ENCODE assay signal across 8 mouse cellular contexts in genomic region chr12:107085906-107086655, GRCm38 (mm10).
DNase-seq lines count a peak whose midpoint lies in the region; ATAC-seq and TF ChIP-seq lines count a peak whose summit lies in the region.

No protein-coding gene starts in this region.

- no peaks in the 10 kb centered on the region for H3K9me3 ChIP-seq in intestine, postnatal 0 days (ENCODE audit: control insufficient read depth)
- H3K9me3 ChIP-seq in intestine, embryonic 16.5 days (ENCODE audit: control insufficient read depth, low read length) = no peaks in the 10 kb centered on the region
- no peaks in the 10 kb centered on the region for H3K9me3 ChIP-seq in forebrain, embryonic 16.5 days (ENCODE audit: control insufficient read depth, low read length)
- no peaks in the 10 kb centered on the region for H3K9me3 ChIP-seq in lung, embryonic 14.5 days (ENCODE audit: low read depth, low read length)

- no peak for TF ChIP-seq POLR2A in bone marrow, adult 2 months (IDR thresholded peaks at IDR 0.05; ENCODE audit: borderline replicate concordance, control insufficient read depth, low read depth, low read length)

- H3K4me2 ChIP-seq in intestine, postnatal 0 days (replicated peaks; ENCODE audit: low read depth) = no peak overlapping the region
- H3K4me2 ChIP-seq in intestine, embryonic 16.5 days (ENCODE audit: low read depth, low read length) = no peak overlapping the region
- peak overlapping the region; percentile 36 for H3K4me2 ChIP-seq in forebrain, embryonic 16.5 days (ENCODE audit: low read length)
- H3K4me2 ChIP-seq in lung, embryonic 14.5 days = no peak overlapping the region

- ATAC-seq in intestine, postnatal 0 days = no peak
- no peak for ATAC-seq in intestine, embryonic 16.5 days
- peak; percentile 67 for ATAC-seq in forebrain, embryonic 16.5 days
- ATAC-seq in lung, embryonic 14.5 days (ENCODE audit: insufficient read depth) = no peak

- H3K27me3 ChIP-seq in intestine, postnatal 0 days (replicated peaks; ENCODE audit: control insufficient read depth, insufficient read depth, low read length) = no peaks in the 10 kb centered on the region
- H3K27me3 ChIP-seq in intestine, embryonic 16.5 days (replicated peaks; ENCODE audit: control insufficient read depth, insufficient read depth, low read length) = no peaks in the 10 kb centered on the region
- no peaks in the 10 kb centered on the region; the same call in 1 of the 2 replicates for H3K27me3 ChIP-seq in forebrain, embryonic 16.5 days (replicated peaks; ENCODE audit: control insufficient read depth, insufficient read depth, low read length)
- no peaks in the 10 kb centered on the region for H3K27me3 ChIP-seq in lung, embryonic 14.5 days (ENCODE audit: insufficient read depth, low read length)

- 42% methylated on average over 16 of the region's 16 CpGs for WGBS in intestine, postnatal 0 days
- WGBS in intestine, embryonic 16.5 days = 43% methylated on average over 16 of the region's 16 CpGs
- WGBS in bone marrow, adult 2 months = 44% methylated on average over 16 of the region's 16 CpGs
- 26% methylated on average over 16 of the region's 16 CpGs for WGBS in forebrain, embryonic 16.5 days
- 31% methylated on average over 16 of the region's 16 CpGs for WGBS in lung, embryonic 14.5 days

- H3K9ac ChIP-seq in intestine, postnatal 0 days (ENCODE audit: low read depth, low read length) = no peak overlapping the region
- no peak overlapping the region for H3K9ac ChIP-seq in intestine, embryonic 16.5 days (ENCODE audit: low read depth, low read length)
- H3K9ac ChIP-seq in forebrain, embryonic 16.5 days (replicated peaks; ENCODE audit: low read depth, low read length) = no peak overlapping the region
- H3K9ac ChIP-seq in lung, embryonic 14.5 days = no peak overlapping the region

- TF ChIP-seq CTCF in intestine, postnatal 0 days (IDR thresholded peaks at IDR 0.05; ENCODE audit: low read depth) = peak; percentile 70
- TF ChIP-seq CTCF in bone marrow, adult 2 months (IDR thresholded peaks at IDR 0.05; ENCODE audit: control insufficient read depth, insufficient read depth, low read length) = peak; percentile 7; the same call in 1 of the 2 replicates
- TF ChIP-seq CTCF in lung, embryonic 14.5 days (IDR thresholded peaks at IDR 0.05; ENCODE audit: low read depth) = peak; percentile 75

- peak; percentile 5 to 54 for DNase-seq in kidney, postnatal 36 days
- peak; percentile 68 for DNase-seq in lung, embryonic 14.5 days
- peak; percentile 79 for DNase-seq in retina, postnatal 1 day
- DNase-seq in adipocyte (ENCODE audit: low spot score) = no peak

- H3K4me1 ChIP-seq in intestine, postnatal 0 days (replicated peaks; ENCODE audit: control insufficient read depth, insufficient read depth, low read length) = no peaks in the 10 kb centered on the region
- H3K4me1 ChIP-seq in intestine, embryonic 16.5 days (ENCODE audit: control insufficient read depth, insufficient read depth, low read length) = no peaks in the 10 kb centered on the region
- H3K4me1 ChIP-seq in bone marrow, adult 2 months (ENCODE audit: control insufficient read depth, insufficient read depth, low read length) = no peaks in the 10 kb centered on the region
- peaks cover 36% of the 10 kb centered on the region for H3K4me1 ChIP-seq in forebrain, embryonic 16.5 days (replicated peaks; ENCODE audit: control insufficient read depth, insufficient read depth, low read length)
- H3K4me1 ChIP-seq in lung, embryonic 14.5 days (ENCODE audit: insufficient read depth) = no peaks in the 10 kb centered on the region

- H3K4me3 ChIP-seq in intestine, postnatal 0 days (ENCODE audit: low read depth, low read length) = no peak overlapping the region
- H3K4me3 ChIP-seq in intestine, embryonic 16.5 days (ENCODE audit: low read length) = no peak overlapping the region
- no peak overlapping the region for H3K4me3 ChIP-seq in bone marrow, adult 2 months (replicated peaks; ENCODE audit: control insufficient read depth, low read depth, low read length)
- H3K4me3 ChIP-seq in forebrain, embryonic 16.5 days (replicated peaks; ENCODE audit: low read length) = peak overlapping the region; percentile 7; the same call in 1 of the 2 replicates
- H3K4me3 ChIP-seq in lung, embryonic 14.5 days (ENCODE audit: low read depth, low read length) = no peak overlapping the region

- H3K36me3 ChIP-seq in intestine, postnatal 0 days (ENCODE audit: control insufficient read depth, insufficient read depth) = no peaks in the 10 kb centered on the region
- H3K36me3 ChIP-seq in intestine, embryonic 16.5 days (ENCODE audit: control insufficient read depth, insufficient read depth, low read length) = no peaks in the 10 kb centered on the region
- no peaks in the 10 kb centered on the region for H3K36me3 ChIP-seq in forebrain, embryonic 16.5 days (ENCODE audit: control insufficient read depth, insufficient read depth)
- H3K36me3 ChIP-seq in lung, embryonic 14.5 days (ENCODE audit: insufficient read depth) = no peaks in the 10 kb centered on the region

- H3K27ac ChIP-seq in intestine, postnatal 0 days (ENCODE audit: low read depth, low read length) = no peak overlapping the region
- no peak overlapping the region for H3K27ac ChIP-seq in intestine, embryonic 16.5 days (ENCODE audit: low read length)
- no peak overlapping the region for H3K27ac ChIP-seq in bone marrow, adult 2 months (ENCODE audit: control insufficient read depth, insufficient read depth, low read depth, low read length, poor library complexity)
- peak overlapping the region; percentile 88 for H3K27ac ChIP-seq in forebrain, embryonic 16.5 days (ENCODE audit: low read length)
- H3K27ac ChIP-seq in lung, embryonic 14.5 days (ENCODE audit: low read depth) = no peak overlapping the region

Comparison
In these comparisons a context has a peak if more than half of its experiments do, and no peak if none do; other contexts are left out.
1. CTCF ChIP-seq: peak in every context shown above with its lines; median percentile 75 in lung, embryonic 14.5 days; 70 in intestine, postnatal 0 days; 7 in bone marrow, adult 2 months.